Mouse (Mus musculus) layer of hippocampus, adult 9-11 months (tissue): ENCODE results near the gene Gm17428.
"Not testable (repeated sequence)": the region's sequence is repeated elsewhere in the genome, so short reads cannot be mapped to it uniquely, and the experiment has no call there.

ENCODE experiments used
- DNase-seq: peaks from one replicate; pipeline ENCODE4 v3.0.0; 2022

The Gm17428 gene

GRCm38 (mm10) chr14:54992196-54992595, 15.5 kb downstream of the Gm17428 start:
- no peak for DNase-seq

DNA sequence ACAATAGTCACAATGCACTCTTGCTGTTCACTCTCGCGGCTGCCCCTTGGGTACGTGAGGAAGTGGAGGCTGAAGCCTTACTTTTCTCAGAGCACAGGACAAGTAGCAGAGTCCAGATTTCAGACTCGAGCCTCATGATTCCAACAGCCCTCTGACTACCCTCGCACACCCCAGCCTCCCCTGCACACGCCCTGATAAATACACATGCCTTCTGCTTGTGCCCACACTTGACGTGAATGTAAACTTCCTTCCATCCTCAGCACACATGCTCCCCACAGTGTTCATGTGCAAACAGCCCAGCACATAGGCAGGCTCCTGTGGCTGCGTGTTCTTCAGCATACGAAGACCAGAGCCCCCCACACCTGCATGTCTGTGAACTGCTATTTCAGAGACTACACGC, 16.9 kb downstream of the Gm17428 start:
- DNase-seq = no peak

DNA sequence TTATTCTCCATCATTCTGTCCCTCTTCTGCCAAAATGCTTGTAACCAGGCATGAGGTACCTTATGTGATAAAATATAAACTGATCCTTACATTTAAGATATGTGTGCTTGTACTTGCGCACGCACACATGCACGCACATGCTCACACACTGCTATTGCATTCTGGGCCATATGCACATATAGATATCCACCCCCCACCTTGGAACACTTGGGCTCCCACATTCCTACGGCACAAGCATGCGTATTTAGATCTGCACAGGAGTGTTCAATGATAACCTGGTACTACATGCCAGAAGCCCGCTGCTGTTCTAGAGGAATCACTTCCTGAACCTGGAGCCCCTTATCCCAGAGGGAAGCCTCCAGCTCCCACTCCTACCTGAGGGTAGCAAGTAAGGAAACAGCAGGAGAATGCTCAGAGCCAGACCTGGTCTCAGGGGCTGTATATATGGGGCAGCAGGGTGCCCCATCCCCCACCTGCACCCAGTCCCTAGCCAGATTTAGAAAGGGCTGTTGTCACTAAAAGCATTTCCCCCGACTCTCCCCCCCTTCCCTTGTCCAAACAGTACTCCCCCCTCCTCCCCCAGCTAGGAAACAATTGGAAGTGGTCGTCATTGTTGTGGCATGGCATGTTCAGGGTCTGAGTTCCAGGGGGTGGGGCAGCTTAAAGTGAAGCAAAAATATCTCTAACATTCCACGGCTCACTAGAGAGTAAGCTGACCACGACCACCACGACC, 17.6 kb downstream of the Gm17428 start, which contains the start of gene Myh7:
Myh7 (minus strand) TSS at position 491 of the 733 bp plus-strand sequence.
- no peak for DNase-seq

GRCm38 (mm10) chr14:54994869-54995186, 18.1 kb downstream of the Gm17428 start:
- DNase-seq = no peak

DNA sequence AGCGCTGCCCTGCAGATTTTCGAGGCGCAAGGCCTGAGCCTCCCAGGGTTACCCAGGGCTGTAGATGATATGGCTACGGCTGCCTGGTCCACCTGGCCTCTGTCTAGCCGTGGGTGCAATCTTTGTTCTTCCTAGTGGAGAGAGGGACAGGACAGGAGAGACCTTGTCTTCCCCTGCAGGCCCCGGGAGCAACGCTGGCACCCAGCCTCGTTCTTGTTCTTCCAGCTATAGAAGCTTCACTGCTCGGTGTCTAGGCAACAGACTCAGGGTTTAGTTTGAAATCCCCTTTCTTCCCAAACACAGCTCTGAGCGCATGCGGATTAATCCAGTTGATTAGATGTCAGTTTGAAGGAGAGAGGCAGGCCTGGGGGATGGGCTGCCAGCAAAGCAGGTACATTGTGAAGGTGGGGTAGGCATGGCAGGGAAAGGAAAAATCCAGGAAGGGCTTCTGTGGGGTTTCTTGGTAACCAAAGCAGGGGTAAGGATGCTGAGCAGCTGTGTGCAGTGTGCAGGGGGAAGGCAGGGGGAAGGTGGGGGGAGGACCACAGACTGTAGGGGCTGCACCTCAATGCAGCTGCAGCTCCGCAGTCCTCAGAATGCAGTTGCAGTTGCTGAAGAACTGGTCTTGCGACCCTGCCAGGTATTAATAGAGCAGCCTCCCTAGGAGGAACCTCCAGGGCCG, 18.9 kb downstream of the Gm17428 start:
- DNase-seq = peak; percentile 65

DNA sequence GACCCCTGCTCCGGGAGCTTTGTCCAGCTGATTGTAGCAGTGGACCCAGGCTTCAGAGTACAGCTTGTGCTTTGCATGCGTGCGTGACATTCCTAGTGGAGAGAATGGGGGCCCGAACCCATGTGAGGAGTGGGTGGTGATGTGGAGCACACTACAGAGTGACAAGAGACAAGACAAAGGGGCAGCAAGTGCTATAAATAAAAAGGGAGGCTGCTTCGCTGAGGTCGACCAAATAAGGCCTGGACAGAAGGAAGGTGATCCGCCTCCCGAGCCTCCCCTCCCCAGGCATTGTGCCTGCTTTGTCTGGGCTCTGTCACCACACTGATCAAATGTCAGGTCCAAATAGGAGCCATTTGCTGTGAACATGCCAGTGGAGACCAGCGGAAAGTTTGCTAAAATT, 20.1 kb downstream of the Gm17428 start:
- DNase-seq = no peak

- peak; percentile 51 for DNase-seq
Observed at GRCm38 (mm10) chr14:54997297-54997696, 20.6 kb downstream of the Gm17428 start.

DNA sequence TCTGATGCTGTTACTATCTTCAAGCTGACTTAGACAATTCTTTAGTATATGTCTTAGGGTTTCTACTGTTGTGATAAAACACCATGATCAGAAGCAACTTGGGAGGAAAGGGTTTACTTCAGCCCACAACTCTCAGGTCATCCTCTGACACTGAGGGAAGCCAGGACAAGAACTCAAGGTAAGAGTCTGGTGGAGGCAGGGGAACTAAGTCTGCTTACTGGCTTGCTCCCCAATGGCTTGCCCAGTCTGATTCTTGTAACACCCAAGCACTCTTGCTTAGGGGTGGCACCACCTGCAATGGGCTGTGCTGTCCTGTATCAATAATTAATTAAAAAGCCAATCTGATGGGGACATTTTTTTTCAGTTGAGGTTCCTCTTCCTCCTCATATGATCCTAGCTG, 21.9 kb downstream of the Gm17428 start:
- DNase-seq = no peak

DNA sequence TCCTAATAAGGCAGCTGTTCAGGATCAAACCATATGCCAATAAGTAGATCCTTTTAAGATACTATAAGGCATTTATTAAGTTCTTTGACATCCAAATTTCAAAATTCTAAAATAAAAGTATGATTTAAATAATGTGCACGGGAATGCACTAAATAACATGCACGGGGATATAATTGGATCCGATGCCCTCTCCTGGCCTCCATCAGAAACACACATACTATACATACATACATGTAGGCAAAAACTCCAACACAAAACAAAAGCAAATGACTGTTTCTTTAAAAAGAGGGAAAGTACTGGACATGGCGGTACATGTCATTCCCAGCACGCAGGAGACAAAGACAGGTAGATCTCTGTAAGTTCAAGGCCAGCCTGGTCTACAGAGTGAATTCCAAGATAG, 23.1 kb downstream of the Gm17428 start:
- not testable (repeated sequence) for DNase-seq

- no peak for DNase-seq
Observed at GRCm38 (mm10) chr14:55000814-55001213, 24.1 kb downstream of the Gm17428 start.

GRCm38 (mm10) chr14:55001446-55001845, 24.7 kb downstream of the Gm17428 start:
- no peak for DNase-seq

DNA sequence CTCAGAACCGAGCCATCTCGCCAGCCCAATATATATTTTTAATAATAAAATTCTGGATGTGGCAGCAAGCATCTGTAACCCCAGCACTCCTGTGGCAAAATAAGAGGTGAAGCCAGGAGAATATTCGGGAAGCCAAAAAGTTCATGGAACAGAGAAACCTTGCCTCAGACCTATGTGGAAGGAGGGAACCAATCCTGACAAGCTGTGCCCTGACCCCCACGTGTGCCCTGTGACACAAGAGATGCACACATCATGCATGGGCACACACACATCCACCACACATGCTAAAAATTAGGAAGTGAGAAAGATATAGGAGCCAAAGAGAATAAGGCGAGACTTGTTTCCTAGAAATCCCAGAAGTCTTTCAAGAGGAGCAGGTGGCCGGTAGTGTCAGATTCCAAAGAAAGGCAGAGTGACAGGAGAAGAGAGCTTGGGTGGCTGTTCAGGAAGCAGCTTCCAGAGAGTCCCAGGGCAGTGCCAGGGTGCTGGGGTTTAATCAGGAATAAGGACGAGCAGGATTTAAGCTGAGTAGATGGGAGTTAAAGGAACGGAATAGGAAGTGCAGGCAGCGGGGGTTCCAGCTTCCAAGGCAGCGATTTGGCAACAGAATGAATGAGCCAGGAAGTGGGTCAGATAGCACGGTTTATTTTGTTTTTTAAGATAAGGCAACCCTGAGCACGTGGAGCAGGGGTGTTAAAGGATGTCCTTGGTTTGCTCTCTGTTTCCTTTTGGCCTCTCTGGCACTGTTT, 25.4 kb downstream of the Gm17428 start:
- DNase-seq = no peak

GRCm38 (mm10) chr14:55002687-55003120, 26.0 kb downstream of the Gm17428 start:
- DNase-seq = no peak

GRCm38 (mm10) chr14:55003878-55004855, 27.4 kb downstream of the Gm17428 start:
- DNase-seq = no peak

GRCm38 (mm10) chr14:55005506-55005905, 28.8 kb downstream of the Gm17428 start:
- no peak for DNase-seq

DNA sequence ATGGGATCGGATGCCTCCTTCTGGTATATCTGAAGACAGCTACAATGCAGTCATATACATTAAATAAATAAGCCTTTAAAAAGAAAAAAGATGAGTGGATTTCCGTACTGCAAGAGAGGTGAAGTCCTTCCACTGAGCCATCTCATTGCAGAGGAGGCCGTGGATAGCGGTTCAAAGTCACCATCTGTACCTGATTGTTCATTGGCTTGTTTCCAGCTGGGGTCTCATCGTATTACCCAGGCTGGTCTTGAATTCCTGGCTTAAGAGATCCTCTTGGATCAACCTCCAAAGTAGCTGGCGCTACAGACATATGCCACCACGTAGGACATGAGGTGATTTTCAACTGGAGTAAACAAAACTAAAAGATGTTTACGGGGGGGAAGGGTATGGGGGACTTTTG, 29.2 kb downstream of the Gm17428 start:
- no peak for DNase-seq

- DNase-seq = no peak
Observed at GRCm38 (mm10) chr14:55006541-55006940, 29.8 kb downstream of the Gm17428 start.

- no peak for DNase-seq
Observed at GRCm38 (mm10) chr14:55007120-55007908, 30.6 kb downstream of the Gm17428 start.

GRCm38 (mm10) chr14:55008417-55008816, 31.7 kb downstream of the Gm17428 start:
- no peak for DNase-seq

GRCm38 (mm10) chr14:55011116-55011515, 34.4 kb downstream of the Gm17428 start:
- no peak for DNase-seq

DNA sequence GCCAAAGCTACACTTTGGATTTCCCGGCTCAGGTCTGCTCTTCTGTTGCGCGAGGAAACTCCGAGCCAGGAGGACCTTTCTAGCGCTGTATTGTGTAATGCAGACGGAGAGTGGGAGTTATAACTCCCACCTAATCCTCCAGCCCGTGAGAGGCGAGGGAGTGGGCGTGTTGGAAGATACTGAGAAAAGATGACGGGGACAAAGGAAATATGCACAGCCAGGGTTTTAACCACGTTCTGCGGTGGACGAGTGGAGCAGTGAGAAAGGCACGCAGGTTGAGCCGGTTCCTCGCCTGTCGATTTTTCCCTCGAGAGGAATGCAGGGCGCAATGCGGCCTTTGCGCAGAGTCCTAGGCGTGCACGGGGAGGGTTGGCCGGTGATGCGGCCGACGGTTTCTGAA, 37.9 kb downstream of the Gm17428 start:
- DNase-seq = peak; percentile 81
